Mouse (Mus musculus): Measurements from ENCODE around the gene Gm27179.
"Not testable (repeated sequence)": the region's sequence is repeated elsewhere in the genome, so short reads cannot be mapped to it uniquely, and the experiment has no call there.

DNA sequence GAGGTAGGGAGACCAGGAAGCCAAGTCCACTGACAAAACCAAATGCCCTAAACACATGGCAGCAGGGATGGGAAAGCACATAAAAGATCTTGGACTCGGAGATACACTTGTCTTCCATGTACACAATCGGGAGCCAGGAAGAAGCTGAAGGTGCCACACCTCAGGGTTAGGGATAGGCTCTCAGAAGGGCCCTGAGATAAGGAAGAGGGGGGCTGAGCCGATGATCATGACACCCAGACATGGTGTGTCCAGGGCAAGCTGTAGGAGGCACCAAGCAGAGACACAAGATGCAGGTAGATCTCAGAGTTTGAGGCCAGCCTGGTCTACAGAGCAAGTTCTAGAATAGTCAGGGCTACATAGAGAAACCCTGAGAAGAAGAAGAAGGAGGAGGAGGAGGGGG is 17.8 kb downstream of the Gm27179 start:
- TF ChIP-seq ZC3H11A (IDR thresholded peaks at IDR 0.05; ENCODE audit: borderline replicate concordance, low read depth, low read length); HCFC1 (IDR thresholded peaks at IDR 0.05; ENCODE audit: borderline replicate concordance, insufficient read depth, low read length): not testable (repeated sequence)

Measured in ES-E14 (cell line).